Mouse (Mus musculus) gastrocnemius, postnatal 10 days (tissue): Measurements from ENCODE around the gene Carm1. TPM values are rescaled to one million over a fixed set of nuclear protein-coding genes. Genes with fewer than 3 reads are reported as not detected.
"Not testable (repeated sequence)": the region's sequence is repeated elsewhere in the genome, so short reads cannot be mapped to it uniquely, and the experiment has no call there.

Source experiments
- DNase-seq: peaks from one replicate; pipeline ENCODE4 v3.0.0; 2021; ENCODE audit warnings: mixed read lengths
- long read RNA-seq, 2 experiments: library from polyadenylated mRNA; stranded (forward); transcript quantifications; one replicate each; pipeline ENCODE4 v2.0.0; 2021
- total RNA-seq, 2 experiments: library from RNA; stranded (reverse); gene quantifications; 2 replicates each; pipeline ENCODE4 v1.2.3; 2021

Gene Carm1
- total RNA-seq, result 10 to 100 TPM; 81.0 to 95.2 TPM
- long read RNA-seq, experiment 1, transcript Carm1-201 (16 exons, 3,220 nt), result major isoform, 173 of 250 reads
- long read RNA-seq, experiment 1, transcript Carm1-202 (15 exons, 3,320 nt), result minor isoform, 11 of 250 reads
- long read RNA-seq, experiment 1, transcript Carm1-203 (15 exons, 3,152 nt), result minor isoform, 7 of 250 reads
- long read RNA-seq, experiment 1, partial matches to known transcripts, result 15 of 250 reads
- long read RNA-seq, experiment 1, other reads (novel, unspliced or antisense), result 38 of 250 reads
- long read RNA-seq, experiment 2, transcript Carm1-202 (15 exons, 3,320 nt), result minor isoform, 9 of 211 reads
- long read RNA-seq, experiment 2, transcript Carm1-201 (16 exons, 3,220 nt), result major isoform, 156 of 211 reads
- long read RNA-seq, experiment 2, partial matches to known transcripts, result 18 of 211 reads
- long read RNA-seq, experiment 2, other reads (novel, unspliced or antisense), result 23 of 211 reads

DNA sequence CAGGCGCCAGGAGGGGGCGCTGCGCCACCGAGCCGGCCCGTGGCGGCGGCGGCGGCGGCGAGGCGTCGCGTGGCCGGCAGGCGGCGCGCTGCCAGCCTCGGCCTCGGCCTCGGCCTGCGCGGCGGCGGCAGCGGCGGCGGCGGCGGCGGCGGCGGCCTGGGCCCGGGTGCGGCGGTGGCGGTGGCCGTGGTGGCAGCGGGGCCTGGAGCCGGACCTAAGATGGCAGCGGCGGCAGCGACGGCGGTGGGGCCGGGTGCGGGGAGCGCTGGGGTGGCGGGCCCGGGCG lies at the start of gene Carm1:
Gene Carm1, plus strand, starts transcription at position 106 of the 286 bp plus-strand sequence.
- DNase-seq, result no peak

DNA sequence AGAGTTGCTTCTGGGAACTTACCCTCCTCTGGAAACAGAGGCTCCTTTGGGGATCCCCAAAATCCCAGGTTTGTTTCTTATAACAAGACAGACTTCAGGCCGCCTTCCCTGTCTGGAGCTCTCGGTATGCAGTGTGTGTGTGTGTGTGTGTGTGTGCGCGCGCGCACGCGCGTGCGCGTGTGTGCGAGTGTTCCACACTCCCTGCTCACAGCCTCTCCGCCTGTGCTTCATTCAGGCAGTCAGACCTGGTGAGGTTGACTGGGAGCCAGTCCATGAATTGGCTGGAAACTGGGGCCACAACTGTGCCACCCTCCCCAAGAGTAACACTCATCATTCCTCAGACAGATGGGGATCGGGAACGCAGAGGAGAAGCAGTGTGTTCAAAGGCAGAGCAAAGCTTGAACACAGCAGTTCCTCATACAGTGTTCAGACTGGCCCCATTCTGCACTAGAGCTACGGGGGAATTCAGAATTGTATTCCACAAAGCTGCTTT lies 49.6 kb upstream of the Carm1 start:
- DNase-seq, result no peak

DNA sequence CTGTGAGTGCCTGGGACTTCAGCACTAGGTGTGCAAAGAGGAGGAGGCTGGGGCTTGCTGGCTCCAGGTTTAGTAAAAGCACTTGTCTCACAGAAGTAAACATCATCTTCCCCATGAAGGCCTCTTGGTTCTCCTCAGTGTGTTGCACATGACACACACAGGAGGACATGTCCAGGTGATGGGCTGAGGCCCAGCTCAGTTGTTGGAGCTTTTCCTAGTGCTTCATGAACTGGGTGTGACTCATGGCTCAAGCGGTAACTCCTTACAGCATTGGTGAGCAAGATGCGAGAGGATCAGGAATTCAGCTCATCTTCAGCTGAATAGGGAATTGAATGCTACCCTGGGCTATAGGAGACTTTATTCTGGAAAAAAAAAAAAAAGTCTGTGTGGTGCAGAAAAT lies 49.0 kb upstream of the Carm1 start:
- DNase-seq, result no peak

DNA sequence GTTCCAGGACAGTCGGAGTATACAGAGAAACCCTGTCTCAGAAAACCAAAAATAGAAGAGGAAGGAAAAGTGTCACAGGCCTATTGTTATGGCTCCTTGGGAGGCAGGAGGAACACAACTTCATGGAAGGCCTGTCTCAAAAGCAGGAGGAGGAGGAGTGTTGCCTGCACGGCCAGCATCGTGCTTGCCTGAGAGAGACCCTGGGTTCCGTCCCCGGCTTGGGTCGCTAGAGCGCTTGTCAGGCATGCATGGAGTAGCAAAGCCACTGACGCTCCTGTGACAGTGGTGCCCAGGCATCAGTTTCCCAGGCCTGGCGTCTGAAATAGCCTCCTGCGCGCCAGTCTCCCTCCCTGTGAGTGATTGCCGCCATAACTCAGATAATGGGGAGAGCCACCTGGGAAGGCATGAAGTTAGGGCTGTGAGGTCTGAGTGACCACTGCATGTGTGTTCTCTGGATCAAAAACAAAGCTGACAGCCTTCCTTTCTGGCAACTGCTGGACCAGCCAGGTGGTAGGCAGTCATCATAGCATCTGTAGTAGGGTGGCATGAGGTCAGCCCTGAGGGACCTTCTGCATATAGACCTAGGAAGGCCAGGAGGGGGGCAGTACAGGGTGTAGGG lies 48.3 kb upstream of the Carm1 start:
- DNase-seq, result no peak

DNA sequence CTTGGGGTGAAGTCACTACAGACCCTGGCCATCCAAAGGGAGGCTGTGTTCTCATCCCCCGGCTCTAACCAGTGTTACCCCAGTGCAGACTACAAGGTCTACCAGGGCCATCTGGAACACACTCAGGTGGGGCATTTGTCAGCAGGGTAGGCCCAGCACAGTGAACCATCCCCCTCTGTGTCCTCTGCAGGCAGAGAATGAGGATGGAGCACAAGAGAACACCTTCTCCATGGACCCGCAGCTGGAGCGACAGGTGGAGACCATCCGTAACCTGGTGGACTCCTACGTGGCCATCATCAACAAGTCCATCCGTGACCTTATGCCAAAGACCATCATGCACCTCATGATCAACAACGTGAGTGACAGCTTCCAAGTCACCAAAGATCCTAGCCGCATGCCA lies 43.3 kb upstream of the Carm1 start:
- no peak for DNase-seq

DNA sequence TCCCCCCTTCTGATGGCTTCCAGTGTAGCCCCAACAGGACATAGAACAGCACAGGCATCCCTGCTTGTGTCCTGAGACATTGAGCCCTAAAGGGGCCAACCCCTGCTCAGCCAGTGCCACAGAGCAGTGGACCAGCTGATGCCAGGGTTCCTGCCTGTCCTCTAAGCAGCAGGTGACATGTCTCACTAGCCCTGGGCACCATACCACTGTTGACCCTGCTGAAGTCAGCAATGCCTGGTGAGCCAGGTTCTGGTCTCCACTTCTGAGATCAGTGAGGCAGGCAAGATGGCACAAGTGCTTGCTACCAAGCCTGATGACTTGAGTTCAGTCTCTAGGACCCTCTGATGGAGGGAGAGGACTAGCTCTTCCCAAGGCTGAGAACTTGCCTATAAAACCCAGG lies 40.9 kb upstream of the Carm1 start:
- DNase-seq, result no peak

DNA sequence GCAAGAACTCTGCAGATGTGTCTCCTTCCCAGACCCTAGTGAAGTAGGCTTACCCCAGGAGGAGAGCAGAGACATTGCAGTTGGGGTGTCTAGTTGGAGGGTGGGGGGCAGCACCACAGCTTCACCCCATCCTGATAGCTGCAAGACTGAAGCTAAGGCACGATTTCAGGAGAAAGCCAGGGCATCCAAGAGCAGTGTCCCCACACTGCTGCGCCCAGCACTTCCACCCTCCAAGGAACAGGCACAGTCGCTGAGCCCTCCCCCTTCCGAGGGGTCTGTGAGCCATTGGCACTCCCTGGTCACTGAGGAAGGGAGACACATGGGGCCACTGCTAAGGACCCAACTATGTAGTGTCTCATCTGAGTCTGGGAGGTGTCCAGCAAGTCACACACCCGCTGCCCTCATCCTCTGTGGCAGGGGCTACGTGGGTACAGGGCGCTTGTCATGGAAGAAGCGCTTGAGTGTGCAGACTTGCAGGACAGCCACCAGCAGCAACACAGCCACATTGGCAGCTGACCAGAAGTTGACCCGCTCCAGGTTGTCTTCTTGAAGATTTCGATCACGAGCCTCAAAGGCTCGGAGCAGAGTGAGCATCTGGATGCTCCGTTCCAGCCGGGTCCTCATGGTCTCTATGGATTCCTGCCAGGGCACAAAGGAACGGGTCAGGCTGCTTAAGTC lies 38.8 kb upstream of the Carm1 start:
- DNase-seq, result no peak

DNA sequence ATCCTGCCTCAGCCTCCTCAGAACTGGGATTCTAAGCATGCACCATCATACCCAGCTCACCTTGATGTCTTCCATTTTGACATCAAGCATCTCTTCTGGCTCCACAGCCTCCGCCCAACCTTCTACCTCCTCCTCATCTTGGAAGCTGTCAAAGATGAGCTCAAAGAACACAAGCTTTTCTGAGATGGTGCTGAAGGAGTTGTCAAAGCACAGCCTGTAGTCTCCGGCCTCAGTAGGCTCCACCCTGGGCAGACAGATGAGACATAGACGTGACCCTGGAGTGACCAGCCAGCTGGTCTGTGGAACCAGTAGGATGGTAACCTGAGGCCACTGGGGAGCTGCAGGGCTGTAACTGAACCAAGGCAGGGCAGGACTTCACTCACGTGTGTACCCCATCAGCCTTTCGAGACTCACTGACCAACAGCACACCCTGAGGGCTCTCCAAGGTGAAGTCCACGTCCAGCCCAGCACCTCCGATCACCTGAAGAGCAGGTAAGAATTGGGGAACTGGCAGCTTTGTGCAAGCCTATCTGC lies 37.8 kb upstream of the Carm1 start:
- DNase-seq, result no peak

DNA sequence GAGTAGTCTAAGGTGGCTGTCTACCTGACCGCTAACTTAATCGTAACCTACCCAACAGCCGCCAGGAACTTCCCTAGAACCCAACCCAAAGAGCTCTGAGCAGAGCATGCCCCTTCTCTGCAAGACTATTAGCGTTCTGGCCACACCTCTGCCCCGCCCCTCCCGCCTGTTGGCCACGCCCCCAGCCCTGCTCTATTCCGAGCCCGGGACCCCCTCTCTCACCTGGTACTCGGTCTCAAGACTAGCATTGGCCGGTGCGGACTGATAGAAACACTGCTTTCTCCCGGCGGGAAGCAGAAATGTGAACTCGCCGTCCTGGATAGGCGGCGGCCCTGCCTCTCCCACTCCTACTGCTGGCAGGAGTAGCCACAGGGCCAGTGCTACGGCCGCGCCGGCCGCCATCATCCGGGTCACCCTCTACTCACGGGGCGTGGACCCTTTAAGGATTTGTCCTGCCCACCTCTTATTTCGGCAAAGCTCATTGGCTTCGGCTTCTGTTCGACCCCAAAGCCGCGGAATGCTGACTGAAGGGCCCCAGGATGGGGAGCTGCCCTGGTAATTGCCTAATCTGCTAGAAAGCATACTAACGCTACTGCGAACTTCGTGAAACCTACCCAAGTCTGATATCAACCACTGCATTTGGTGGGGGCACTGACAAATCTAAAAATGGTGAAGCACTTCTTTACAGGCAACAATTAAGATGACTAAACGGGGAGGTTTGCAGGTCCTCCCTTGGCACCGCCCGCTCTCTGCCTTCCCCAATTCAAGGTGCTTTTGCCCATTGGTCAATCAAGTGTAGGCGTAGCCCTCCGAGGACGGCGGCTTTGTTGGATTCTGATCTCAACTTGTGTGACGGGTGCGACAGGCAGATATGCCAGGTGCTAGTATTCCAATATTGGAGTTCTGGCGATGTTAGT lies 36.7 kb upstream of the Carm1 start, which contains the start of gene Tmed1:
Gene Tmed1, minus strand, starts transcription at position 481 of the 917 bp plus-strand sequence.
- peak; percentile 93 for DNase-seq

DNA sequence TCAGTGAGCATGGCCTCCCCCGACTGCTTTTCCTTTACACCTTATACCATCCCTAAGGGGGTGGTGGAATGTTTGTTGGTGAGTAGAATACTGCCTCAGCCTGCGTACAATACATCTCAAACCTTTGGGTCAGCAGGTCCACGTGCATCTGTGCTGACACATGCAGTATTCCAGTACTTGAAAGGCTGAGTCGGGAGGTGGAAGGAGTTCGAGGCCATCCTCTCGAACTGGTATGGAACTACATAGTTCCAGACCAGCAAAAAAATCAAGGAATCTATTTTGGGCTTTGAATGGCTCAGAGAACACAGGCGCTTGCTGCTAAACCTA lies 36.0 kb upstream of the Carm1 start:
- no peak for DNase-seq

DNA sequence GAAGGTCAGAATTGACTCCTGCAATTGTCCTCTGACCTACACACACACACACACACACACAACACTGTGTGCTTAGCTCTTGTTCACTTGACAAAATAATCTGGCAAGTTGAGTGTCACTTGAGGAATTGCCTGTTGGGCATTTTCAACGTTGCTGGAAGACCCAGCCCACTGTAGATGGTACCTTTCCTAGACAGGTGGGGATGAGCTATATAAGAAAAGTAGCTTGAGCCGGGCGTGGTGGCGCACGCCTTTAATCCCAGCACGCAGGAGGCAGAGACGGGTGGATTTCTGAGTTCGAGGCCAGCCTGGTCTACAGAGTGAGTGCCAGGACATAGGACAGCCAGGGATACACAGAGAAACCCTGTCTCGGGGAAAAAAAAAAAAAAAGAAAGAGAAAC lies 35.6 kb upstream of the Carm1 start:
- no peak for DNase-seq

DNA sequence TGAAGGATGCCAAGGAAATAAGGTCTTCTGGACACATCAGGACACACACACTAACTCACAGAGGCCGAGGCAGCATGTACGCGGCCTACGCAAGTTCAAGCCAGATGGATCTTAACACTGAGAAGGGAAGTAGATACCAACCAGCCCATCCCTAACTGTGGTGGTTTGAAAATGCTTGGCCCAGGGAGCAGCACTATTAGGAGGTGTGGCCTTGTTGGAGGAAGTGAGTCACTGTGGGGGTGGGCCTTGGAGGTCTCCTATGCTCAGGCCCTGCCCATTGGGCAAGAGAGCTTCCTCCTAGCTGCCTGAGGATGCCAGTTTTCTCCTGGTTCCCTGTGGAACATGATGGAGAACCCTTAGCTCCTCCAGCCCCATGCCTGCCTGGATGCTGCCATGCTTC lies 33.2 kb upstream of the Carm1 start:
- DNase-seq, result no peak

DNA sequence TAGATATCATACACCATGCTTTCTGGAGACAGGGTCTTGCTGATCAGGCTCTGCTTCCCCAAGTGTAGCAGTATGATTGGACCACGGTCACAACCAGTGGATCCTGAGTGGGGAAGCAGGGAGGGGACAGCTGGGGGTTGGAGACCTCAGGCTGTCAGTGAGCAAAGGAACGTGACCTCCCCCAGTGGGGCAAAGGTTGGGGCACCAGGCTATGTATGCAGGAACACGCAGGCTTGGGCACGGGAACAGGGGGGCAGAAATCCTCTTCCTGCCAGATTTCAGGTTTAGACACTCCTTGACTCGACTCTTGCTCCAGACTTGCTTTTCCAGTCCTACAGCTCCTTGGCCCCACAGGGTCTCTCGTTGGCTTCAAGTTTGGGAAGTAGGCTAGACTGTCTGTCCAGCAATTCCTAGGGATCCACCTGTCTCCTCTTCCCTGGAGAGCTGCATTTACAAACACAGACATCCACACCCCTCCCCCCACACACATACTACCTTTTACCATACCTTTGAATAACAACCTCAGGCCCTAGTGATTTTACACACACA lies 28.7 kb upstream of the Carm1 start:
- no peak for DNase-seq

DNA sequence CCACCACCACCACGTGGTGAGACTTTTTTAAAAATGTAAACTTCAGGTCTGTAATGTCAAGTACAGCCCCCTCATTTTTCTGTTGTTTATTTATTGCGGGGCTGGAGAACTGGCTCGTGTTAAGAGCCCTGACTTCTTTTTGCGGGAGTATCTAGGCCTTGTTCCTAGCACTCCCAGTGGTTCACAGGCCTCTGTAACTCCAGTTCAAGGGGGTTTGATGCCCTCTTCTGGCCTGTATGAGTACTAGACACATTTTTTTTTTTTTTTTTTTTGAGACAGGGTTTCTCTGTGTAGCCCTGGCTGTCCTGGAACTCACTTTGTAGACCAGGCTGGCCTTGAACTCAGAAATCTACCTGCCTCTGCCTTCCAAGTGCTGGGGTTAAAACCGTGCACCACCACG lies 28.0 kb upstream of the Carm1 start:
- DNase-seq, result not testable (repeated sequence)

DNA sequence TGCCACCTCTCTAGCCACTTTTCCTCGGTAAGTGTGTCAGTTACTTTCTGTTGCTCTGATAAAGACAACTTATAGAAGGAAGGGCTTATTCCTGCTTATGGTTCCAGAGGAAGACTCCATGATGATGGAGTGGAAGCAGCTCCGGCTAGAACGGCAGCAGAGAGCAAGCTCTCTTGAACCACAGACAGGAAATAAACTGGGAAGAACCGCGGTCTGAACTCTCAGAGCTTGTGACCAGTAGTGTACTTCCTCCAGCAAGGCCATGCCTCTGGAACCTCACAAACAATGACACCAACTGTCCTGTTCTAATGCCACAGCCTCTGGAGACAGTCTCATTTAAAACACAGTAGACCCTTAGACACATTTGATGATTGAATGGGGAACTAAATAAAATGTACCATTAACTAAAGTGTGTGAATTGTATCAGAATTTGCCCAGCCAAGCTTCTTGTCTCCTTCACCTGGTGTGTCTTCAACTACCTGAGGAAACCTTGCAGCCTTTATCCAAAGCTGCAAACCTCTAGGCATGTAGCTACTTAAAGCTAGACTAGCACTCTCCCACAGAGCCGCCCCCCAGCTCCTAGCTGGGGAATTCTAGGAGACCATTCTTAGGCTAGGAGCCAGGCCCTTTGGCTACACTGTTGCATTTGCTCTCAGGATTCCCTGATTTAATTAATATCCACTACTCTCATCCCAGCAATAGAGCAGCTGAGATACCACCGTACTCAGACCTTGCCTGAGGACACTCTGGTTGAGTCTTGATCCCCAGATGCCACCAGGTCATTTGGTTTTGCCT lies 21.4 kb upstream of the Carm1 start:
- no peak for DNase-seq

DNA sequence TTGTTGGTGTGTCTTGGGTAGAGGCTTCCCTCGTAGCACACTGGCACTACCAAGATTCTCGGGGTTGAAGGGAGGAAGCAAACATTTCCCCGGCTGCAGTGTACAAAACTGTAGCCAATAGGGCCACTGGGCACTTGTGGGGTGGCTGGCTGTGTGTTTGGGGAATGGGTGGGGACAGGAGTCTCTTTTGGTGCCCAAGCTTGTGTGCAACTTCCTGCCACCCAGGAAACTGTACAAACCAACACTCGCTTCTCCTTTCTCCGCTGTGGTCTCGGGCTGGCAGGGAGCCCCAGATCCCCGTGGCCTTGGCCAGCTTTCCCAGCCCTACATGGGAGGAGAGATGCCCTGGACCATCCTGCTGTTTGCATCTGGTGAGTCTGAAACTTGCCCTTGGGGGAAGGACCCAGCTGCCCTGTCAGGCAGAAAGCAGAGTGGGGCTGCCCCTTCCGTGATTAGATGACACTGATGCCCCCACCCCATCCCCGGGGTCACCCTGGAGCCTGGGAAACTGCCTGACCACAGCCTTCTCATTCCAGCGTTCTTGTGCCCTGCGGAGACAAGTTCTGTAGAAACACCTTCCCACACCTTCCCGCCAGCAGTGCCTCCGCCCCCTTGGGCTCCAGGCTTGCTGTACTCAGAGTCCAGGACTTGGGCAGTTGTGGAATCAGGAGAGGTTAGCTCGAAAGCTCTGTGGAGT lies 20.6 kb upstream of the Carm1 start, which contains the start of gene AB124611:
Gene AB124611, plus strand, starts transcription at position 240 of the 697 bp plus-strand sequence.
- DNase-seq, result no peak

DNA sequence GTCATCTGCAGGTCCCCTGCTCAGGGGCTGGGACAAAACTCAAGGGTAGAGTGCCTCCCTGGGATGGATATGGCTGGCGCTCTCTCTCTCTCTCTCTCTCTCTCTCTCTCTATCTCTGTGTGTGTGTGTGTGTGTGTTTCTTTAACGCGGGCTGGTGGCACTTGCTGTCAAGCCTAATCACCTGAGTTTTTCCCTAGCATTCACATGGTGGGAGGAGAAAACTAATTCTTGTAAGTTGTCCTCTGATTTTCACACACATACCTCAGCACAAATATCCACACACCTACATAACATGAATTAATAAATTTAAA lies 20.1 kb upstream of the Carm1 start:
- no peak for DNase-seq

DNA sequence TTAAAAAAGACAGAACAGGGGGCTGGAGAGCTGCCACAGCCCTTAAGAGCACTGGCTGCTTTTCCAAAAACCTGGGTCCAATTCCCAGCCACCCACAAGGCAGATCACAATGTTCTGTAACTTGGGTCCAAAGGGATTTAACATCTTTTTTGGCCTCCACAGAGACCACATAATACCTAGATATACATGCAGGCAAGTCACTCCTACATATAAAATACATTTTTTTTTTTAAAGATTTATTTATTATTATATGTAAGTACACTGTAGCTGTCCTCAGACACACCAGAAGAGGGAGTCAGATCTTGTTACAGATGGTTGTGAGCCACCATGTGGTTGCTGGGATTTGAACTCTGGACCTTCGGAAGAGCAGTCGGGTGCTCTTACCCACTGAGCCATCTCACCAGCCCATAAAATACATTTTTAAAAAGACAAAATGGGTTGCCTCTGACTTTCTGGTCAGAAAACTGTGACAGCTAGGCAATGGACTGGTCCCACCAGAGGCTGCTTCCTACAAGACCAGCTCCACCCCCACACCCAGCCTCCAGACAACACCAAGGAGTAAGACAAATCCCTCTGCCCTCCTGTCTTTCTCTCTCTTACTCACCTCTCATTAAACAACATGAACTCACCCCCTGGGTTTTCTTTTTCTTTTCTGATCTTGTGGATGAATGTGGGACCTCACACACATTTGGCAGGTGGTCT lies 19.4 kb upstream of the Carm1 start:
- DNase-seq, result no peak

DNA sequence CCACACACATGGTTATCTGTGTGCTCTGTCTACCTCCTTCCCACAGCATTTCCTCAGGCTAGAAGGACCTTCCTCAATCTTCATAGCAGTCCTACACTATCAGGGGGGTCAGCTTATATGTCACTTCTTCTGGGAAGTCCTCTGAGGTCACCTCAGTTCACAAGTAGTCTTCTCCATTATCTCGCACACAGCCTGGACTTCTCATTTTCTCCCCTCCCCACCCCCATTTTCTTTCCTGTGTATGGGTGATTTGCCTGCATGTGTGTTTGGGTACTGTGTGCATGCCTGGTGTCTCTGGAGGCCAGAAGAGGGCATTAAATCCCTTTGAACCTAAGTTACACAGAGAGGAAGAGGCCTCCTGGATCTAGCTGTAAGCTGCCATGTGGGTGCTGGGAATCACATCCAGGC lies 18.8 kb upstream of the Carm1 start:
- DNase-seq, result no peak

DNA sequence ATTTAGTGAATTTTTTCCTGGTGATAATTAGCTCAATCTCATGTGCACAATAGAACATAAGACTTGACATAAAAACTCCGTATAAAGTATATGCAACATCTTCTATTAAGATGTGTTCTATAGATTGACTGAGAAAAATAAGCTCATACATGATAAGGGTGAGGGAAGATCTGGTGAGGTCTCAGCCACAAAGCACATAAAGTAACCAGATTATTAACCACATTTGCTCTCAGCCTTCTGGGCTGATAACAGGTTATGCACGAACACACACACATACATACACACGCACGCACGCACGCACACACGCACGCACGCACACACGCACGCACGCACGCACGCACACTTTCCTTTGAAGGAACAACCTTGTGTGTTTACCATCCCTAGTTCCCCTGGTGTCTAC lies 10.2 kb upstream of the Carm1 start:
- DNase-seq, result no peak
